Mouse (Mus musculus) left cerebral cortex, postnatal 10 days (tissue): ENCODE measurements at regions not wholly inside any gene's neighbourhood (a gene's known extent, or its start where the extent isn't known, plus 50 kb on each side); places are given as distances from the start of the nearest gene placed in this dataset.
A peak's percentile ranks its signal among the peaks of the same experiment; 100 is the strongest.

Experiments
- DNase-seq, 2 experiments: peaks; one replicate each; pipeline ENCODE4 v3.0.0; 2021 to 2022; ENCODE audit warnings: low spot score in 2 of 2, mixed read lengths in 1 of 2; ENCODE audit errors: extremely low spot score in 1 of 2
- intact Hi-C: fragments of 180-260 bp; cut with DNase I; formaldehyde crosslinking; loops from one replicate; pipeline ENCODE4 v1.15.1; 2025

GRCm38 (mm10) chr13:107505318-107505717 is 483.4 kb upstream of the Kif2a start:
- intact Hi-C loops: no loop called here
- no peak for DNase-seq

DNA sequence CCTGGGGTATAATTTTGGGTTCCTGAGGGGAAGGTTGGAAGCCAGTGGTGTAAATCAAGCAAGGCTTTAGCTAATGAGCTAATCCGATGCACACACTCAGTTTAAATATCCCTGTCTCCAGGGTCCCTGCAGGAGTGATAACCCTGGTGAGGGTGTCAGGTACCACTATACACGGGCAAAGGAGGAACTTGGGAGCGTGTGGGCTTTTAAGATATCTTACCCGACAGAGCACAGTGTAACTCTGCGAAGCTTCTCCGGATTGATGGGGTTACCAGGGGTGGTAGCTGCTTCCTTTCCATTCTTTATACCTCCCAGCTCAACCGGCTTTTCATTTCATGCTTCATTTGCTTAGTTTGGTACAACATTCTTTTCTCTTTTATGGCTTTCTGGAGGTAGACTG is 480.3 kb upstream of the Kif2a start:
- no peak for DNase-seq
- intact Hi-C loops: no loop called here

GRCm38 (mm10) chr13:107500776-107501489 is 479.0 kb upstream of the Kif2a start:
- intact Hi-C loops: no loop called here
- DNase-seq: no peak

DNA sequence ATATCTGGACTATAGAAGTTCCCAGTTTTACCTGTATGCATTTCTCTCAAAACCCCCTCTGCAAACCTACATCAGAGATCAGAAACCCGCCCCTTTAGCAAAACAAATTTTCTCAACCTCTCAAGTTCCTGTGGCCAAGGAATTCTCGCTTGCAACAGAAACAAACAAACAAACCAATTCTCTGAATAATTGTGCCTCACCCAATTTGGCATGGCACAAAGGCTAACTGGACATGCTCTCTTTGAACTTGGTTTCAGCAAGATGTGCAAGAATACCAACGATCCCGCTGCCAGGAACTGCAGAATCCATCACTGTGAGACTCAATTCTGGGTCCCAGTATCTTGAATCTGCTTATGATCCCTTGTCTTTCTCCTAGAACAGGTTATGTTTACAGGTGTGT is 477.4 kb upstream of the Kif2a start:
- no peak for DNase-seq
- intact Hi-C loops: no loop called here

DNA sequence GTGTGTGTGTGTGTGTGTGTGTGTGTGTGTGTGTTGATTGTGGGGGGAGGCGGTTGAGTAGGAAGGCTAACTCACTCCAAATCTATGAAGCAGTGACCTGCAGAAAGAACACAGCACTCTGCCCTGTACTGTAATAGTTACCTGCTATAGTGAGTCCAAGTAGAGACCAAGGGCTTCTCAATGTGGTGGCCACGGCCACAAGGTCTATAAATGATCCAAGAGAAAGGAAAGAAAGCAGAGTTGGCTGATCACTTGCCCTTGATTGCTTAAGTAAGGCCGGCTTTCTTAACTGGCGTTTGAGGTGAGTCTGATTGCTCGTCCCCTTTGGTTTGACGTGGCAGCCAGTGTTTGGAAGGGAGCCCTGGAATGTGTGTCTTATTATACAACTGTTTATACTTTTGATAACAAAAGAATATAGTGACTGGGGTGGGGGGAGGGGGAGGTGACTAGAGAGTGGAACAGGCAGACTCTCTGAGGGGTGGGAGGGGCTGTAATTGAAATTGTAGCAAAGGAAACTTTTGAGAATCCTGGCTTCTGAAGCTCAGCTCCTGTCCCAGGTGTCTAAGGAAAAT is 473.3 kb upstream of the Kif2a start:
- DNase-seq: no peak
- intact Hi-C loops: no loop called here

DNA sequence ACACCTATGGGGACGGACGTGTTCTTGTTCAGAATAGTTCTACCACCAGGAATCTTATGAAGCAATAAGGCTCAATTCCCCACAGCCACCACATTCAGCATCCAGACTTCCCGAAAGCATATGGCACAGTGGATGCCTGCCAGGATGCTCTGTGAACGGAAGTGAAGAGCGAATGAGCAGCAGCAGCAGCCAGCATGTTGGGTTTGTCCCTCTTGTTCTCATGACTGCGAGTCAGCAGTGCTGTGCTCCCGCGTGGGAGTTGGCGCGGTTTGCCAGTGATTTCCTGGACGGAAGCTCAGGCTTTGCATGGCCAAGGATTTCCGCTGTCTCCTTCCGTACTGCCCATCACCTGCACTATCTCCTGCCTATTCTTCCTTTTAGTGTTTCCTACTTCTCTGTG is 471.8 kb upstream of the Kif2a start:
- peak; percentile 77 to 78 for DNase-seq
- intact Hi-C loops: no loop called here

GRCm38 (mm10) chr13:107492448-107492847 is 470.5 kb upstream of the Kif2a start:
- intact Hi-C loops: no loop called here
- DNase-seq: no peak

- intact Hi-C loops: no loop called here
- DNase-seq: no peak
These were observed 469.5 kb upstream of the Kif2a start for GRCm38 (mm10) chr13:107491423-107491822.

- intact Hi-C loops: no loop called here
- DNase-seq: no peak
These were observed 463.6 kb upstream of the Kif2a start for GRCm38 (mm10) chr13:107485400-107486017.

GRCm38 (mm10) chr13:107484630-107484998 is 462.7 kb upstream of the Kif2a start:
- DNase-seq: no peak
- intact Hi-C loops: no loop called here

DNA sequence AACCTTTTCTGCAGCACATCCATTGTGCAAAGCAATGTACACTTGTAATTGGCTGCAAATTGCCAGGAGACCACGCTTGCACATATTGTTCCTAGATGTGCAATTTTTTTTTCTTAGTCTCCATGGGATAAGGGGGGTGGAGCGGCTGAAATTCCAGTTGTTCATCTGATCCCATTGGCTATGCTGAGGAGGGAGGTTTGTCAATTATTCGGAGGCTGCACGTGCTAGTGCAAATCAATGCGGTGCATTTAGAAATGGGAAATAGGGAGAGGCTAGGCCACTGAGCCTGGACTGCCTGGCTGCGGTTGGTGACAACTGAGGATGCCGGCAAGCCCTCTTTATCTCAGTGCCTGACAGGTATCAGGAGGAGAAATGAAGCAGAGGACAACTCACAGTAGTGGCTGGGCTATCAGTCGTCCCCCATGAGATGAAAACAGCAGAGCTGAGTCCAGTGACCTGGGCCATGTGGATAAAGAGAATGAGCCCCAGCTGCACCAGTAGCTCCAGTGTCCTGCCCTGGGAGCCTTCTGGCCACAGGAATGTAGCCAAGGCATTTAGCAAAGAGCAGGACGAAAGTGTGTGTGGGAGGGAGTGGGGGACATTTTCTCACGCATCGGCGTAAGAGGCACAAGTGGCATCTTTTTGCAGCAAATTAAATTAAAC is 462.2 kb upstream of the Kif2a start:
- intact Hi-C loops: no loop called here
- DNase-seq: no peak

GRCm38 (mm10) chr13:107475166-107475565 is 453.2 kb upstream of the Kif2a start:
- no peak for DNase-seq
- intact Hi-C loops: no loop called here

DNA sequence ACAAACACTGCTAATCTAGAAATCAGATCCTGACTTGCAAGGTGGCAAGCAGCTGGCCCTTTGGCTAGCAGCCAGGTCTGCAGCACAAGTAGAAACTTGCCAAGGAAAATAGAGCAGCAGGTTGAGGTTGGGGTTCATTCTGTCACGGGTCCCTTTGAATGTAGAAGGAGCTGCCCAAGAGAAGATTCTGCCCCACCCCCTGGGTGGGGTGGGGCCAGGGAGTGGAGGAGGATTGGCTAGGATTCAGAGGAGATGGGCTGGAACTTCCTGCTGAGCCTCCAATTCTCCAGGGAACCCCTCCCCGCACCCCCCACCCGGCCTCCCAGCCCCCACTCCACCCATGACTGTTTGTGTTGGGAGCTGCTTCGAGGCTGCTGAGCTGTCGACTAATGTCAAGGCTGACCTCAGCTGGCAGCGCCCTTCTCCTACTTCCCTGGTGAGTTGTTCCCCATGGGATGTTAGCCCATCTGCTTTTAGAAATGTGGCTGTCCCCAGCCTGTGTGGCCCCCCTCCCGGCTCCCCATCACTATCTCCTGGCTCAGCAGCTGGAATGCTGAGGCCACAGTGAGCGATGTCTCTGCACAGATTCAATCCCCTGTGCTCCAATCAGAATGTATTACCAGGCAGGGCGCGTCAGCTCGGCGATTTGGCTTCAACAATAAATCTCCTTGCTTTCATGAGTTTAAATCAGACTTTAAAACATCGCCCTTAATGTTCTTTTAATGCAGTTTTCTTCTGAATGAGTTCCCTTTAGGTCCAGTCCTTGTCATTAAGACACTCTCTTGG is 447.8 kb upstream of the Kif2a start:
- peak in 1 of 2 experiments; percentile 53 for DNase-seq
- intact Hi-C loops: loop anchor here (10.0 kb wide), 2 partner anchors 575 to 685 kb away; partner anchors contain the start of genes Ercc8, Ndufaf2 and Smim15

DNA sequence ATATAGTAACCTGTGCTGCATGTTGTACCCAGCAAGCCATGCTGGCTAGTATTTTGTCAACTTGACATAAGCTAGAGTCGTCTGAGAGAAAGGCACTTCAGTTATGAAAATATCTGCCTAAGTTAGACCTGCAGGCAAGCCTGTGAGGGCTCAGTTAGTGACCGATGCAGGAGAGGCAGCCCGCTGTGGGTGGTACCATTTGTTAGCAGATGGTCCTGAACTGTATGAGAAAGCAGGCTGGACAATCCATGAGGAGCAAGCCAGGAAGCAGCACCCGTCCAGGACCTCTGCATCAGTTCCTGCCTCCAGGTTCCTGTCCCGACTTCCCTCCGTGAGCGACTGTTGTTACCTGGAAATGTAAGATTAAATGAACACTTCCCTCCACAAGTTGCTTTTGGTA is 440.9 kb upstream of the Kif2a start:
- DNase-seq: no peak
- intact Hi-C loops: loop anchor here (5.0 to 10.0 kb wide), 3 partner anchors 425 to 692 kb away; partner anchors contain the start of genes Ercc8, Ndufaf2 and Smim15

DNA sequence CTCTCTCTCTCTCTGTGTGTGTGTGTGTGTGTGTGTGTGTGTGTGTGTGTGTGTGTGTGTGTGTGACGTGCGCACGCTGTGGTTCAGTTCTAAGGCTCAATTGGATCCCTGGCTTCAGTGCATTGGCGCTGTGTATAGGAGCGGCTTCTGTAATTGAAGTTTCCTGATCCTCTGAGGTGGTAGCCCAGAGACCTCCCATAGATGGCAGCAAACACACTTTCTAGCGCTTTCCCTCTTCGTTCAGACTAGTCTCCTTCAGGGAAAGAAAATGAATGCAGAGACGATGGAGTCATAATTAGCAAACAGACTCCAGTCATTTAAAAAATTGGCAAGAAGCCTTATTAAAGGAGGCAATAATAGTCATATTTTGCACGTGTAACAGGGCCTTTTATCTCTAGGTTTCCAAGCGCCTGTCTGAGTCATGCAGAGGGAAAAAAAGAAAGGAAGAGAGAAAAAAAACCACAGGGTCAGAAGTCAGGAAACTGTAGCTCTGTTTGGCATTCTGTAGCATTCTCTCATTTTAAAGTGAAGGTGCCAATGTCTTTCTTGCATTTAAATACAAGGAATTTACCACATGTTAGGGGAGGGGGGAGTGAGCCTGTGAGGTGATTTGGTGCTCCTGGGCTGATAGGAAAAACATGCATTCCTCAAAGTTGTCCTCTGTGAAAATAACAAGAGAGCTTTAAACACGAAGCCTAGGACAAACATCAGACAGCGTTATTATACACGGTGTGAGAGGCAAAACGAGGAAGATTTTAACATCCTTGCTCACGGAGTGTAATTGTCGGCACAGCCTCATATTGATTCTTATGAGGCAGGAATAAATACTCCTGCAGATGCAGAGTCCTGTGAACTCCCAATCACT is 439.4 kb upstream of the Kif2a start:
- peak; percentile 57 to 71 for DNase-seq
- intact Hi-C loops: loop anchor here (5.0 to 10.0 kb wide), 3 partner anchors 426 to 694 kb away; partner anchors contain the start of genes Ercc8, Ndufaf2 and Smim15

DNA sequence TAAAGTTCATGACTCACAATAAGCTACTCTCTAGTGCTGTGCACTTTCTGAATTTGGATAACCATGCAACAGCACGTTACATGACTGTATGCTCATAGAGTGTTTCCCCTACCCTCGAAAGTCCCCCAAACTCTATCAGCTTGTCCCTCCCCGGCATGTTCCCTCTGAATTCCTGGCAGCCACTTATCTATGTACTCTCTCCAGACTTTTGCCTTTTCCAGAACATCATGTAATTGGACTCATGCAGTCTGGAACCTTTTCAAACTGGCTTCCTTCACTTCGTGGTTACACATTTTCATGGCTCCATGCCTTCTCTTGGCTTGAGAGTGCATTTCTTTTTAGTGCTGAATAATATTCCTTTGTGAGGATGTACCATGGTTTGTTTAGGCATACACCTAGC is 436.8 kb upstream of the Kif2a start:
- intact Hi-C loops: loop anchor here (10.0 kb wide), 1 partner anchor 344 kb away; no protein-coding TSS in a partner anchor
- no peak for DNase-seq

DNA sequence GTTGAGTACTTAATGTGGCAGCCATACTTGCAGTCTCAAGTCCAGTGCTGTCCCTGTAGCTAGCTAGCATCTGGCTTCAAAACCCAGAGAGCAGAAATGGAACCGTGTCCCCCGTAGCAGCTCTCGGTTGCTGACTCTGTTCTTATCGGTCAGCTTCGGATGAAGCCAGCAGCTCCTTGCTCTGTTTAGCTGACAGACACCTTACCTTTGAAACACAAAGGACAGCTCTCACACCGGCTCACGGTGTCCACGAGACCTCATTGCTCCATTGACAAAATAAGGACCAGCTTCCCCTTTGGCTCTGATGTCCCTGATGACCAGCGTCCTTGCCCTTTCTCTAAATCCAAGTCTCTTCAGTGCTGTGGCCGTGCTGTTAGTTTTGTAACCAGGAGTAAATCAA is 435.3 kb upstream of the Kif2a start:
- intact Hi-C loops: loop anchor here (10.0 kb wide), 1 partner anchor 342 kb away; no protein-coding TSS in a partner anchor
- no peak for DNase-seq

DNA sequence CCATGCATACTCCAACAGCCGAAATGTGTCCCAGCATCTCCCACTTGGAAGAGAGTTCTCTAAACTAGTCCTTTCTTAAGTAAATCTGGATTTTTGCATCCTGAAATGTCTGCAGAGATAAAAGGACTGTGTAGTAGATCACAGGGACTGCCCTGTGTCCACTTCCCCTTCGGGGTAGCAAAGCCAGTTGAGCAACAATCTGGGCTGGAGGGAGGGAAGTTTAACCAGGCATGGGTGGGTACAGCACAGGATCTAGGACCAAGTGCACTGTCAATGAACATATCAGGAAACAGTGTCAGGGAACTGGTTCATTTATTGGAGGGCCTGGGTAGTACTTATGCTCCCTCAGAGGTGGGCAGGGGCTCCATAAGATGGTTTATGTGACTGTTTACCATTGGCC is 434.5 kb upstream of the Kif2a start:
- no peak for DNase-seq
- intact Hi-C loops: loop anchor here (10.0 kb wide), 1 partner anchor 342 kb away; no protein-coding TSS in a partner anchor
